Mouse (Mus musculus) brain, embryonic 14.5 days (tissue): Measurements from ENCODE around the gene Galntl6.

Experiments
- CTCF ChIP-seq: fragments of 200-500 bp; IDR thresholded peaks from 2 replicates; pipeline ENCODE4 v1.5.1; 2012; ENCODE audit warnings: inconsistent platforms, mild to moderate bottlenecking, moderate library complexity, borderline replicate concordance; ENCODE audit not compliant: insufficient read depth, insufficient read length; ENCODE audit errors: extremely low read depth
- POLR2A ChIP-seq: fragments of 200-500 bp; IDR thresholded peaks from 2 replicates; pipeline ENCODE4 v1.6.1; 2012; ENCODE audit warnings: mild to moderate bottlenecking, inconsistent platforms, borderline replicate concordance; ENCODE audit not compliant: poor library complexity, insufficient read depth, insufficient read length, severe bottlenecking; ENCODE audit errors: extremely low read depth

DNA sequence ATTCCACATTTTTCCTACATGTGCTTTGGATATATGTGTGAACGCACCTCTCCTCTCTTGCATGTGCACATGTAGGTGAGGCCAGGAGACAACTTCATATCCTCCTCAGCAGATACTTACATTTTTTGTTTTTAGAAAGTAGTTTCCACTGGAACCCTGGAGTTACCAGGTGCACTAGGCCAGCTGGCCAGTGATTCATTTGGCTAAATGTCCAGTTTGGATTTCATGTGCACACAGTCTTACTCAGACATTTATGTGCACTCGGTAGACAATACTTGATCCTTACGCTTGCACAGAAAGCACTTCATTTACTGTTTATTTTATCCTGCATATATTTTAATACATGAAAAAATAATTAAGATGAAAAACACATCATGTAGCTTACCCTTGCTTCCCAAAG, 21.8 kb downstream of the Galntl6 start:
- no peak for TF ChIP-seq CTCF
- no peak for TF ChIP-seq POLR2A
